Mouse (Mus musculus) olfactory bulb, adult 2 months (tissue): ENCODE data around the gene Ubxn11. TPM values are rescaled to one million over a fixed set of nuclear protein-coding genes. Genes with fewer than 3 reads are reported as not detected.

ENCODE experiments used
- H3K27ac ChIP-seq: fragments of 200-500 bp; 2 replicates; pipeline ENCODE4 v1.5.1; 2012; ENCODE audit warnings: low read depth, low read length; ENCODE audit not compliant: insufficient read depth
- H3K4me1 ChIP-seq: fragments of 200-500 bp; 2 replicates; pipeline ENCODE4 v1.6.1; 2012; ENCODE audit warnings: low read length; ENCODE audit not compliant: control insufficient read depth, insufficient read depth
- H3K4me3 ChIP-seq: fragments of 200-500 bp; 2 replicates; pipeline ENCODE4 v1.5.1; 2012; ENCODE audit warnings: mild to moderate bottlenecking, low read depth, low read length, moderate library complexity; ENCODE audit not compliant: insufficient read depth
- CTCF ChIP-seq: fragments of 200-500 bp; IDR thresholded peaks from 2 replicates; pipeline ENCODE4 v1.5.1; 2012; ENCODE audit warnings: low read depth, mild to moderate bottlenecking, low read length, moderate library complexity; ENCODE audit not compliant: insufficient read depth
- POLR2A ChIP-seq: fragments of 200-500 bp; IDR thresholded peaks from 2 replicates; pipeline ENCODE4 v1.6.1; 2012; ENCODE audit warnings: mild to moderate bottlenecking, low read depth, low read length, moderate library complexity; ENCODE audit not compliant: insufficient read depth
- WGBS: fragments of 180-500 bp; shearing (Covaris S2); methylation state at CpG from one replicate; pipeline ENCODE4 v1.1.7; 2018; 5-methylcytosine and 5-hydroxymethylcytosine counted together
- polyA plus RNA-seq: library from polyadenylated mRNA; stranded (reverse); fragments of >200 nt; gene quantifications from 2 replicates; pipeline ENCODE4 v1.2.4, GENCODE M21; 2012; ENCODE audit warnings: low replicate concordance; ENCODE audit not compliant: missing spikeins, insufficient read depth, insufficient read length

Gene Ubxn11
- polyA plus RNA-seq, 1 experiment, result not detected

DNA sequence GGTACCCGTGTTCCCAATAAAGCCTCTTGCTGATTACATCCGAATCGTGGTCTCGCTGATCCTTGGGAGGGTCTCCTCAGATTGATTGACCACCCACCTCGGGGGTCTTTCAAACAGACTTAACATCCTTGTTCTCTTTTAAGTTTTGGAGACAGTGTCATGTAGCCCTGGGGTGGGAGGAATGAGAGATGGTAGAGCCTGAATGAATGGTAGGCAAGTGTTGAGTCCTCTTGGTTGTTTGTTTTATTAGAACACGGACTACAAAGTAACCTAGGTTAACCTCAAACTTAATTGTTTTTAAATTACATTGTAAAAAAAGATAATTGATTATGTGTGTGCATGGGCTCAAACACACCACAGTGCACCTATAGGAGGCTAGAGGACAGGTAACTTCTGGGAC lies 62.2 kb downstream of the Ubxn11 start:
- Histone ChIP-seq H3K4me3 (no peak overlapping the region), H3K4me1 (no peaks in the 10 kb centered on the region), H3K27ac (no peak overlapping the region)
- WGBS, result 95% methylated on average over 5 of the region's 6 CpGs
- no peak for TF ChIP-seq CTCF

DNA sequence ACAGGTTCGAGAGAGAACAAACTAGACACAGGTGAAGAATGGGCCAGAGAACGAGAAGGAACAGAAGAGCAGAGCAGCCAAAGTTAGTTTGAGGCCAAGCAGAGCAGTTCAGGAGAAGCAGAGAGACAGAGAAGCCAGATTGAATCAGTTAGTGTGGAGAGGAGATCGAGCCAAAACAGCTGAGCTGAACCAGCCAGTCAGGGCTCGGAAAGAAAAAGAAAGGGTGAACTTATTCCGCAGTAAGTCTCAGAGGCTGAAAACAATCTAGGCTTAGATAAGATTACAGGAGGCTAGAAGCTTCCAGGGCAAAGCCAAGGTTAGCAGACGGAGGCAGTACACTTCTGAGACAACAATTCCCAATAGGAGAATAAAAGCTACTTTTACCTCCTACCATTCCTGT lies 62.7 kb downstream of the Ubxn11 start:
- Histone ChIP-seq H3K4me1 (no peaks in the 10 kb centered on the region), H3K4me3 (no peak overlapping the region), H3K27ac (no peak overlapping the region)
- whole genome bisulfite sequencing, result 67% methylated on average over 6 of the region's 6 CpGs
- no peak for TF ChIP-seq POLR2A
- no peak for TF ChIP-seq CTCF

- TF ChIP-seq CTCF (no peak), POLR2A (no peak)
- Histone ChIP-seq H3K4me1 (no peaks in the 10 kb centered on the region), H3K4me3 (no peak overlapping the region), H3K27ac (no peak overlapping the region)
- 83% methylated on average over 3 of the region's 3 CpGs for WGBS
Measured at GRCm38 (mm10) chr4:134165548-134166465, 63.4 kb downstream of the Ubxn11 start.

GRCm38 (mm10) chr4:134166906-134167305 lies 64.5 kb downstream of the Ubxn11 start:
- TF ChIP-seq CTCF, result no peak
- no peak for TF ChIP-seq POLR2A
- Histone ChIP-seq H3K4me3 (no peak overlapping the region), H3K27ac (no peak overlapping the region), H3K4me1 (no peaks in the 10 kb centered on the region)
- WGBS, result 93% methylated on average over 3 of the region's 3 CpGs

- H3K27ac ChIP-seq, result no peak overlapping the region
- no peaks in the 10 kb centered on the region for H3K4me1 ChIP-seq
- no peak overlapping the region for H3K4me3 ChIP-seq
- TF ChIP-seq CTCF (no peak), POLR2A (no peak)
- WGBS, result 48% methylated on average over 3 of the region's 3 CpGs
Measured at GRCm38 (mm10) chr4:134172391-134172790, 70.0 kb downstream of the Ubxn11 start.

Other genes with a start within 250 kb of the Ubxn11 start
- gene Rps6ka1, start 214.8 kb upstream of the Ubxn11 start, polyA plus RNA-seq, result not detected in 2 replicates
- gene Hmgn2, start 133.9 kb upstream of the Ubxn11 start, polyA plus RNA-seq, result 327 TPM in 1 of 2 replicates, not detected in the other
- 229 TPM in 1 of 2 replicates, not detected in the other for gene Dhdds, start 101.7 kb upstream of the Ubxn11 start, polyA plus RNA-seq
- gene Lin28a, start 83.7 kb upstream of the Ubxn11 start, polyA plus RNA-seq, result not detected in 2 replicates
- not detected in 2 replicates for gene Zfp683, start 48.7 kb upstream of the Ubxn11 start, polyA plus RNA-seq
- gene Crybg2, start 41.8 kb upstream of the Ubxn11 start, polyA plus RNA-seq, result not detected in 2 replicates
- gene Cd52, start 7.5 kb upstream of the Ubxn11 start, polyA plus RNA-seq, result not detected in 2 replicates
- gene Sh3bgrl3, start 26.2 kb downstream of the Ubxn11 start, polyA plus RNA-seq, result 1,207 TPM in 1 of 2 replicates, not detected in the other
- 428 TPM in 1 of 2 replicates, not detected in the other for gene Cep85, start 84.5 kb downstream of the Ubxn11 start, polyA plus RNA-seq
- not detected in 2 replicates for gene Gm7534, start 100.4 kb downstream of the Ubxn11 start, polyA plus RNA-seq
- not detected in 2 replicates for gene Catsper4, start 124.8 kb downstream of the Ubxn11 start, polyA plus RNA-seq
- not detected in 2 replicates for gene Cnksr1, start 135.8 kb downstream of the Ubxn11 start, polyA plus RNA-seq
- not detected in 2 replicates for gene E130218I03Rik, start 141.1 kb downstream of the Ubxn11 start, polyA plus RNA-seq
- not detected in 2 replicates for gene Zfp593, start 143.0 kb downstream of the Ubxn11 start, polyA plus RNA-seq
- not detected in 2 replicates for gene Gm30191, start 144.4 kb downstream of the Ubxn11 start, polyA plus RNA-seq
- not detected in 2 replicates for gene Grrp1, start 151.5 kb downstream of the Ubxn11 start, polyA plus RNA-seq
- gene Pdik1l, start 185.3 kb downstream of the Ubxn11 start, polyA plus RNA-seq, result not detected in 2 replicates
- not detected in 2 replicates for gene Trim63, start 212.6 kb downstream of the Ubxn11 start, polyA plus RNA-seq
- not detected in 2 replicates for gene Slc30a2, start 240.6 kb downstream of the Ubxn11 start, polyA plus RNA-seq